Mouse (Mus musculus) heart, adult 2 months (tissue): ENCODE results near the gene Fam129b. TPM values are rescaled to one million over a fixed set of nuclear protein-coding genes. Genes with fewer than 3 reads are reported as not detected.
A peak's percentile ranks its signal among the peaks of the same experiment; 100 is the strongest.

Experiments used
- DNase-seq, 2 experiments: peaks; one replicate each; pipeline ENCODE4 v3.0.0; 2021
- H3K27ac ChIP-seq: fragments of 200-600 bp; 2 replicates; pipeline ENCODE4 v1.8.1; 2022
- H3K27me3 ChIP-seq: fragments of 200-500 bp; 2 replicates; pipeline ENCODE4 v1.6.1; 2012; ENCODE audit warnings: mild to moderate bottlenecking, low read length, inconsistent platforms, mixed read lengths; ENCODE audit not compliant: control insufficient read depth, insufficient read depth
- H3K36me3 ChIP-seq: fragments of 200-500 bp; 2 replicates; pipeline ENCODE4 v1.6.1; 2012; ENCODE audit warnings: low read length, inconsistent platforms; ENCODE audit not compliant: control insufficient read depth, insufficient read depth
- H3K4me1 ChIP-seq: fragments of 200-500 bp; 2 replicates; pipeline ENCODE4 v1.6.1; 2011; ENCODE audit warnings: low read length; ENCODE audit not compliant: control insufficient read depth, insufficient read depth
- H3K4me3 ChIP-seq: fragments of 200-600 bp; 2 replicates; pipeline ENCODE4 v1.8.1; 2022
- H3K79me2 ChIP-seq: fragments of 200-500 bp; replicated peaks from 2 replicates; pipeline ENCODE4 v1.6.1; 2012; ENCODE audit warnings: mild to moderate bottlenecking, inconsistent platforms, low read length, moderate library complexity, mixed read lengths; ENCODE audit not compliant: control insufficient read depth, insufficient read depth
- H3K9ac ChIP-seq: fragments of 200-500 bp; 2 replicates; pipeline ENCODE4 v1.6.1; 2012; ENCODE audit warnings: low read depth, mild to moderate bottlenecking, control low read depth, inconsistent platforms, low read length, mixed read lengths
- CTCF ChIP-seq: fragments of 200-600 bp; IDR thresholded peaks from 2 replicates; pipeline ENCODE4 v1.8.1; 2022; ENCODE audit warnings: antibody characterized with exemption, mild to moderate bottlenecking, moderate library complexity
- EP300 ChIP-seq: fragments of 200-500 bp; IDR thresholded peaks from 2 replicates; pipeline ENCODE4 v1.6.1; 2011; ENCODE audit warnings: low read depth, low read length, control low read depth; ENCODE audit not compliant: insufficient read depth
- POLR2A ChIP-seq: fragments of 200-500 bp; IDR thresholded peaks from 2 replicates; pipeline ENCODE4 v1.6.1; 2011; ENCODE audit warnings: mild to moderate bottlenecking, low read depth, low read length, control low read depth; ENCODE audit not compliant: insufficient read depth
- WGBS: fragments of 180-500 bp; shearing (Covaris S2); methylation state at CpG from one replicate; pipeline ENCODE4 v1.1.7; 2018; 5-methylcytosine and 5-hydroxymethylcytosine counted together
- intact Hi-C: fragments of 180-260 bp; cut with DNase I; formaldehyde crosslinking; loops from one replicate; pipeline ENCODE4 v1.15.1; 2025
- polyA plus RNA-seq: library from polyadenylated mRNA; depleted of rRNA; stranded (reverse); fragments of >200 nt; gene quantifications from 2 replicates; pipeline ENCODE4 v1.2.3, GENCODE M21; 2012; rRNA removed
- total RNA-seq, 2 experiments: library from RNA; stranded (reverse); gene quantifications; 2 replicates each; pipeline ENCODE4 v1.2.3; 2021

Gene Fam129b
- total and polyA plus RNA-seq, 3 experiments, result 19.5 to 21.0 (median 20.0) TPM

DNA sequence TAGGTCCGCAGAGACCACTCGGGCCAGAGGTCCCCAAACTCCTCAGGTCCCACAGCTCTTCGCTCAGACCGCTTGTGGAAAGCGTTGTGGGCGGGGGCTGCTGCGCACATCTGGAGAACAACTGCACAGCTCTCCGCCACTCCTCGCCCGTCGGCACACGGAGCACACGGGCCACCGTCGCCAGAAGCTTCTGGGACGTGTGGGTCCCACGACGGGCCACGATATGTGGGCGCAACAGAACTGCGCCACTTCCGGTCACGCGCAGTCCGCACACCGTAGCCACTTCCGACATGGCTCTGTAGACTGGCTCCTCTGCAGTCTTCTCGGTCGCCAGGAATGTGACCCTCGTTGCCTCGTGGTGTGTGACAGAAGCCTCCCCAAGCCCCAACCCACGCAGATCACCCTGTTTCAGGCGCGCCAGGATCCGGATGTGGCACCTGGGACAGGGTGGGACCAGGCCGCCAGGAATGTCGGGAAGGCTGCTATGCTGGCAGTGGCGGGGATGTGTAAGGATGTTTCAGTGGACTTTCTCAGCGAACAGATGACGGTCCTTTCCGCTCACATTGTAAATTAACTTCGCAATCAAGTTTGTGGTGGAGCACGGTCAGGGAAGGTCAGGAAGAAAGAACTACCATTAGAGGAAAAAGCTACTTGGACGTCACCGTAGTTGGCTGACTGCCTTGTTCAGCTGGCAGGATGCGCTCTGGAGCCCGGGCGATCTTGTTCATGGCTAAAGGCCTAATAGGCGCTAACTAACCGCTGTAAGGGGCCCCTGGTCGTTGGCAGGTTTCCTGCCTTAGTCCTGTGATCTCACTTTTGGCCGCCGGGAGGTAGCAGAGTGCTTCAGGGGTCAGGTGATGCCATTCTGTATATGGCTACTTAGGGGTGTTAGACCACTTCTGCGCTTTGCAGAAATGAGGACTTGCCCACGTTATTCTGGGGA, 91.0 kb downstream of the Fam129b start:
- TF ChIP-seq CTCF (peak; percentile 72), EP300 (peak; percentile 57; the same call in 1 of the 2 replicates), POLR2A (peak; percentile 98)
- WGBS, result under 1% methylated on average over 55 of the region's 55 CpGs
- Histone ChIP-seq H3K27ac (peak overlapping the region; percentile 100), H3K4me3 (peak overlapping the region; percentile 70), H3K36me3 (no peaks in the 10 kb centered on the region), H3K9ac (peak overlapping the region; percentile 91), H3K79me2 (no peaks in the 10 kb centered on the region), H3K27me3 (no peaks in the 10 kb centered on the region), H3K4me1 (peaks cover 19% of the 10 kb centered on the region)
- DNase-seq, result peak; percentile 91 to 93
- intact Hi-C loops, result no loop called here

GRCm38 (mm10) chr2:32968024-32968614, 92.2 kb downstream of the Fam129b start:
- WGBS, result 62% methylated on average over 9 of the region's 9 CpGs
- H3K27ac ChIP-seq, result peak overlapping the region; percentile 100
- no peak for DNase-seq

GRCm38 (mm10) chr2:32969326-32969725, 93.4 kb downstream of the Fam129b start:
- H3K4me1 ChIP-seq, result peaks cover 17% of the 10 kb centered on the region
- DNase-seq, result peak; percentile 47 to 72
- H3K79me2 ChIP-seq, result no peaks in the 10 kb centered on the region
- no peaks in the 10 kb centered on the region for H3K27me3 ChIP-seq
- TF ChIP-seq POLR2A (peak; percentile 35; the same call in 1 of the 2 replicates), EP300 (no peak)
- peak overlapping the region; percentile 100 for H3K27ac ChIP-seq
- H3K36me3 ChIP-seq, result no peaks in the 10 kb centered on the region
- peak overlapping the region; percentile 24; the same call in 1 of the 2 replicates for H3K4me3 ChIP-seq
- peak overlapping the region; percentile 51 for H3K9ac ChIP-seq
- 44% methylated on average over 8 of the region's 8 CpGs for WGBS
- intact Hi-C loops, result loop anchor here (2.0 kb wide), 1 partner anchor 13 kb away; the partner anchor contains the start of gene Slc2a8

More at GRCm38 (mm10) chr2:32968024-32968614, 92.2 kb downstream of the Fam129b start:
- Histone ChIP-seq H3K9ac (peak overlapping the region; percentile 91), H3K4me3 (peak overlapping the region; percentile 70; the same call in 1 of the 2 replicates), H3K79me2 (no peaks in the 10 kb centered on the region), H3K4me1 (peaks cover 17% of the 10 kb centered on the region), H3K36me3 (no peaks in the 10 kb centered on the region), H3K27me3 (no peaks in the 10 kb centered on the region)
- intact Hi-C loops, result loop anchor here (2.0 kb wide), 1 partner anchor 15 kb away; the partner anchor contains the start of gene Slc2a8
- no peak for TF ChIP-seq POLR2A
- TF ChIP-seq CTCF, result no peak
- no peak for TF ChIP-seq EP300

GRCm38 (mm10) chr2:32971235-32971634, 95.3 kb downstream of the Fam129b start:
- TF ChIP-seq POLR2A, result no peak
- TF ChIP-seq EP300, result no peak
- no peak for TF ChIP-seq CTCF
- no peak overlapping the region for H3K27ac ChIP-seq
- no peaks in the 10 kb centered on the region for H3K79me2 ChIP-seq
- no peak overlapping the region for H3K9ac ChIP-seq
- peaks cover 17% of the 10 kb centered on the region for H3K4me1 ChIP-seq
- H3K4me3 ChIP-seq, result no peak overlapping the region
- no peaks in the 10 kb centered on the region for H3K27me3 ChIP-seq
- intact Hi-C loops, result no loop called here
- 65% methylated on average over 9 of the region's 9 CpGs for WGBS
- no peaks in the 10 kb centered on the region for H3K36me3 ChIP-seq
- DNase-seq, result no peak

- H3K4me3 ChIP-seq, result no peak overlapping the region
- H3K27me3 ChIP-seq, result no peaks in the 10 kb centered on the region
- no peak overlapping the region for H3K9ac ChIP-seq
- H3K27ac ChIP-seq, result no peak overlapping the region
- TF ChIP-seq EP300 (no peak), CTCF (no peak), POLR2A (no peak)
- H3K4me1 ChIP-seq, result peaks cover 4% of the 10 kb centered on the region
- no peaks in the 10 kb centered on the region for H3K79me2 ChIP-seq
- no peaks in the 10 kb centered on the region for H3K36me3 ChIP-seq
- no peak for DNase-seq
- intact Hi-C loops, result no loop called here
- 89% methylated on average over 8 of the region's 8 CpGs for WGBS
Observed at GRCm38 (mm10) chr2:32974216-32974615, 98.3 kb downstream of the Fam129b start.

Other genes with a start within 250 kb of the Fam129b start
- 100 to 1,000 TPM; 113 to 122 TPM for gene Eng, start 229.5 kb upstream of the Fam129b start, total RNA-seq
- gene Eng, start 229.5 kb upstream of the Fam129b start, polyA plus RNA-seq, result 230 and 239 TPM in 2 replicates
- gene Fpgs, start 172.0 kb upstream of the Fam129b start, total RNA-seq, result 1 to 10 TPM; 4.6 to 5.7 TPM
- 17.8 and 18.0 TPM in 2 replicates for gene Fpgs, start 172.0 kb upstream of the Fam129b start, polyA plus RNA-seq
- gene Cdk9, start 163.0 kb upstream of the Fam129b start, total RNA-seq, result 10 to 100 TPM; 21.0 to 25.3 TPM
- gene Cdk9, start 163.0 kb upstream of the Fam129b start, polyA plus RNA-seq, result 42.3 and 49.3 TPM in 2 replicates
- gene Sh2d3c, start 155.1 kb upstream of the Fam129b start, total RNA-seq, result 10 to 100 TPM; 27.1 to 28.9 TPM
- gene Sh2d3c, start 155.1 kb upstream of the Fam129b start, polyA plus RNA-seq, result 38.7 and 52.8 TPM in 2 replicates
- gene 6330409D20Rik, start 135.1 kb upstream of the Fam129b start, total RNA-seq, result not detected
- gene 6330409D20Rik, start 135.1 kb upstream of the Fam129b start, polyA plus RNA-seq, result not detected in 2 replicates
- gene Tor2a, start 118.9 kb upstream of the Fam129b start, total RNA-seq, result 1 to 10 TPM; 8.2 to 9.4 TPM
- 19.4 and 22.2 TPM in 2 replicates for gene Tor2a, start 118.9 kb upstream of the Fam129b start, polyA plus RNA-seq
- gene Ttc16, start 100.5 kb upstream of the Fam129b start, total RNA-seq, result under 1 TPM; 0.10 to 0.11 TPM
- gene Ttc16, start 100.5 kb upstream of the Fam129b start, polyA plus RNA-seq, result 0.61 and 0.98 TPM in 2 replicates
- 1 to 10 TPM; 2.4 to 4.2 TPM for gene Ptrh1, start 100.3 kb upstream of the Fam129b start, total RNA-seq
- gene Ptrh1, start 100.3 kb upstream of the Fam129b start, polyA plus RNA-seq, result 2.2 and 3.3 TPM in 2 replicates
- not detected for gene Cfap157, start 91.7 kb upstream of the Fam129b start, total RNA-seq
- 0.12 TPM in 1 of 2 replicates, not detected in the other for gene Cfap157, start 91.7 kb upstream of the Fam129b start, polyA plus RNA-seq
- gene Stxbp1, start 28.9 kb upstream of the Fam129b start, total RNA-seq, result 10 to 100 TPM in 1 of 2 experiments, 1 to 10 TPM in 1; 9.8 to 11.4 TPM
- 14.4 and 15.6 TPM in 2 replicates for gene Stxbp1, start 28.9 kb upstream of the Fam129b start, polyA plus RNA-seq
- 10 to 100 TPM; 60.6 to 64.0 TPM for gene Rpl12, start 85.4 kb downstream of the Fam129b start, total RNA-seq
- 150 and 174 TPM in 2 replicates for gene Rpl12, start 85.4 kb downstream of the Fam129b start, polyA plus RNA-seq
- 10 to 100 TPM; 12.6 to 16.3 TPM for gene Lrsam1, start 85.5 kb downstream of the Fam129b start, total RNA-seq
- 11.4 and 14.8 TPM in 2 replicates for gene Lrsam1, start 85.5 kb downstream of the Fam129b start, polyA plus RNA-seq
- gene Slc2a8, start 106.0 kb downstream of the Fam129b start, total RNA-seq, result 10 to 100 TPM; 12.8 to 16.6 TPM
- gene Slc2a8, start 106.0 kb downstream of the Fam129b start, polyA plus RNA-seq, result 25.2 and 35.7 TPM in 2 replicates